Mouse (Mus musculus): ENCODE measurements around the gene Rnf182.

GRCm38 (mm10) chr13:43718173-43718572 lies 102.7 kb downstream of the Rnf182 start:
- TF ChIP-seq CTCF (IDR thresholded peaks at IDR 0.05) (no peak), EP300 (IDR thresholded peaks at IDR 0.05; ENCODE audit: insufficient read depth, low read depth, low read length) (no peak)

Measured in heart, adult 2 months (tissue).